Mouse (Mus musculus) myocyte (in vitro differentiated cells): ENCODE results near the gene Lrrc56.

Source experiments
- CEBPB ChIP-seq: IDR thresholded peaks from 2 replicates; pipeline ENCODE4 v1.6.1; 2011; ENCODE audit warnings: mild to moderate bottlenecking, moderate library complexity; ENCODE audit not compliant: poor library complexity, insufficient read depth, severe bottlenecking
- E2F4 ChIP-seq: IDR thresholded peaks from one replicate; pipeline ENCODE4 v1.6.1; 2011; ENCODE audit warnings: mild to moderate bottlenecking, control low read depth, moderate library complexity; ENCODE audit not compliant: insufficient read depth
- MAX ChIP-seq: IDR thresholded peaks from one replicate; pipeline ENCODE4 v1.6.1; 2011; ENCODE audit warnings: low read depth, mild to moderate bottlenecking, control low read depth
- MYOD1 ChIP-seq, 3 experiments: IDR thresholded peaks; one replicate each; pipeline ENCODE4 v1.6.1; 2011; ENCODE audit warnings: control low read depth in 2 of 3, low read depth in 2 of 3, mild to moderate bottlenecking in 2 of 3, moderate library complexity in 1 of 3; ENCODE audit not compliant: insufficient read length in 2 of 3, control insufficient read depth in 1 of 3
- POLR2A ChIP-seq: IDR thresholded peaks from one replicate; pipeline ENCODE4 v1.6.1; 2011; ENCODE audit warnings: low read depth, mild to moderate bottlenecking, control low read depth, moderate library complexity; ENCODE audit not compliant: insufficient read length
- SRF ChIP-seq: IDR thresholded peaks from one replicate; pipeline ENCODE4 v1.6.1; 2011; ENCODE audit warnings: low read depth; ENCODE audit not compliant: control insufficient read depth, insufficient read length
- TCF12 ChIP-seq: IDR thresholded peaks from one replicate; pipeline ENCODE4 v1.6.1; 2011; ENCODE audit warnings: mild to moderate bottlenecking, control low read depth; ENCODE audit not compliant: poor library complexity, insufficient read depth, severe bottlenecking
- USF1 ChIP-seq: IDR thresholded peaks from one replicate; pipeline ENCODE4 v1.6.1; 2011; ENCODE audit warnings: low read depth, mild to moderate bottlenecking, control low read depth, moderate library complexity

- no peak for TF ChIP-seq MYOD1 (IDR thresholded peaks at IDR 0.05; ENCODE audit: control insufficient read depth in 1 of 3, insufficient read length in 2 of 3, low read depth in 2 of 3)
- TF ChIP-seq POLR2A, result no peak
- TF ChIP-seq E2F4, result no peak
- TF ChIP-seq USF1, result no peak
- TF ChIP-seq MAX, result no peak
- TF ChIP-seq CEBPB, result no peak
- TF ChIP-seq TCF12, result no peak
- no peak for TF ChIP-seq SRF
These were observed 20.6 kb upstream of the Lrrc56 start for GRCm38 (mm10) chr7:141173323-141173850.
